Mouse (Mus musculus): Measurements from ENCODE around the gene Zfp1. TPM values are rescaled to one million over a fixed set of nuclear protein-coding genes. Genes with fewer than 3 reads are reported as not detected.

The Zfp1 gene
- polyA plus RNA-seq, 1 experiment: 9.7 TPM

DNA sequence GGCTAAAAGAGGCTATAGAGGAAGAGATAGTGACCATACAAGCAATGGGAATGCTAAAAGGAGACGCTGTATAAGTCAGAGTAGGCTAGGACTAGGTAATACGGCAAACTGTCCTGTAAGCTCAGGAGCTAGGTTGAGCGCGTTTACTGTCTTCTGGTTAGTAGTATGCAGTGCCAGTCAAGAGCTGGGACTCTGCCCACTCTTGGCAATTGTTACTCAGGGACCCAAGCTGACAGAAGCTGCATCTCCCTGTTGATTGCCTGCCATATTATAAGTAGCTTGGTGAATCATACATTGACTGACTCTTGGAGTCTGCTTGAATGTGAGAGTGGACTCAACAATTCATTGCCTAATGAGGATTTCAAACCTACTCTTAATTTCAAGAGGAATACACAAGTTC, 41.2 kb upstream of the Zfp1 start:
- no peak overlapping the region for H3K4me3 ChIP-seq (replicated peaks; ENCODE audit: control insufficient read depth, low read depth, low read length)
- 90% methylated on average over 4 of the region's 4 CpGs for WGBS
- TF ChIP-seq CTCF (IDR thresholded peaks at IDR 0.05; ENCODE audit: control insufficient read depth, insufficient read depth, low read length): no peak
- TF ChIP-seq POLR2A (IDR thresholded peaks at IDR 0.05; ENCODE audit: borderline replicate concordance, control insufficient read depth, low read depth, low read length): no peak
- no peak overlapping the region for H3K27ac ChIP-seq (ENCODE audit: control insufficient read depth, insufficient read depth, low read depth, low read length, poor library complexity)
- H3K4me1 ChIP-seq (ENCODE audit: control insufficient read depth, insufficient read depth, low read length): peaks cover 1% of the 10 kb centered on the region; the same call in 1 of the 2 replicates

DNA sequence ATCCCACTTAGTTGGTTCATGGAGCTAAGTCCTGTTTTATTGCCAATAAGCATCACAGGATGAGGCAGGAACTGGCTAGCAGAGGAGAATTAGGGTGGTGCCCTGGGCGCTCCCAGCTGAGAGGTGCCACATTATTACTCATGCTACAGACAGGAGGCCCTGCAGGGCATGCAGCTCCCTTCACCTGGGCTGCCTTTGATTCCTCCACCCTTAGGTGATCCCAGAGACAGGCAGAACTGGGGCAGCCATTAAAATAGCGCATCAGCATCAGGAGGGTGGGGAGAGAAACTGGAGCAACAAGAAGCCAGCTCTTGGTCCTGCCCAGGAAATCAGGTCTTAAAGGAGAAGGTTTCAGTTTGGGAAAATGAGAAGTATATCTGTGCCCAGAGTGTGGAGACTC, 38.2 kb upstream of the Zfp1 start:
- WGBS: 83% methylated on average over 2 of the region's 2 CpGs
- TF ChIP-seq POLR2A (IDR thresholded peaks at IDR 0.05; ENCODE audit: borderline replicate concordance, control insufficient read depth, low read depth, low read length) (no peak), CTCF (IDR thresholded peaks at IDR 0.05; ENCODE audit: control insufficient read depth, insufficient read depth, low read length) (no peak)

DNA sequence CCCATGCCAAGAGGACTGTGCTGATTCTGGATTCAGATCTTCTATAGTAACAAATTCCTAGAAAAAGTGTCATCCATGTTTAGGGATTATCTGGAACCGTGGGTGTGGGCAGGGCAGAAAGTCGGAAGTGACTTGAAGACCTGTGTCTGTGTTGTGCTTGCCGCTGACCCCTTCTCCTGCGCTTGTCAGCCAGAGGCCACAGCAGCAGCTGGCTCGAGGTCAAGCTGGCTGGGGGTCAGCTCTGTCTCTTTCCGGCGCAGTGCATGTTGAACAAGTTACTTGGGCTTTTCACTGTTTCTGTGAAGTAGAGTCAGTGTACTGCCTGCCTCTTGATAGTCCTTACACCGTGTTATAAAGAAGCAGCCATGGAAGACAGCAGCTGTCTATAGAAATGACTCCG, 36.2 kb upstream of the Zfp1 start:
- H3K4me1 ChIP-seq (ENCODE audit: control insufficient read depth, insufficient read depth, low read length): no peaks in the 10 kb centered on the region
- TF ChIP-seq CTCF (IDR thresholded peaks at IDR 0.05; ENCODE audit: control insufficient read depth, insufficient read depth, low read length) (no peak), POLR2A (IDR thresholded peaks at IDR 0.05; ENCODE audit: borderline replicate concordance, control insufficient read depth, low read depth, low read length) (no peak)
- no peak overlapping the region for H3K27ac ChIP-seq (ENCODE audit: control insufficient read depth, insufficient read depth, low read depth, low read length, poor library complexity)
- WGBS: 91% methylated on average over 9 of the region's 9 CpGs
- no peak overlapping the region for H3K4me3 ChIP-seq (replicated peaks; ENCODE audit: control insufficient read depth, low read depth, low read length)

More for the DNA sequence above, 38.2 kb upstream of the Zfp1 start:
- peaks cover 1% of the 10 kb centered on the region; the same call in 1 of the 2 replicates for H3K4me1 ChIP-seq (ENCODE audit: control insufficient read depth, insufficient read depth, low read length)
- no peak overlapping the region for H3K27ac ChIP-seq (ENCODE audit: control insufficient read depth, insufficient read depth, low read depth, low read length, poor library complexity)
- H3K4me3 ChIP-seq (replicated peaks; ENCODE audit: control insufficient read depth, low read depth, low read length): no peak overlapping the region

DNA sequence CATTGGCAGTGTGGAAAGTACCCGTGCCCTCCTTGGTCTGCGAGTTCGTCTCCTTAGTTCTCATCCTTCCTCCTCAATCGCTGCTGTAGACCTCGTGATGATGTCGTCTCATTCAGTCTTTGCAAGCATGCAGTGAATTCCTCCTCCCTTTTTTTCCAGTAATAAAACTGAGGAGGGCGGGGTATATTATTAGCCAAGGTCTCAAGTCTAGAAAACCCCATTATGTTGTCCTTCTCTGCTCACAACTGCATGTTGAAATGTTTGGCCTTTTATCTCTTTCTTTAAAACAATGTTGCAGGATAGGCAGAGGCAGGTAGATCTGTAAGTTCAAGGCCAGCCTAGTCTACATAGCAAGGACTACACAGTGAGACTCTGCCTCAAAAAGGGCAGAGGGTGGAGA, 35.8 kb upstream of the Zfp1 start:
- 92% methylated on average over 7 of the region's 7 CpGs for WGBS
- Histone ChIP-seq H3K4me3 (replicated peaks; ENCODE audit: control insufficient read depth, low read depth, low read length) (no peak overlapping the region), H3K27ac (ENCODE audit: control insufficient read depth, insufficient read depth, low read depth, low read length, poor library complexity) (no peak overlapping the region), H3K4me1 (ENCODE audit: control insufficient read depth, insufficient read depth, low read length) (no peaks in the 10 kb centered on the region)
- TF ChIP-seq CTCF (IDR thresholded peaks at IDR 0.05; ENCODE audit: control insufficient read depth, insufficient read depth, low read length) (no peak), POLR2A (IDR thresholded peaks at IDR 0.05; ENCODE audit: borderline replicate concordance, control insufficient read depth, low read depth, low read length) (no peak)

DNA sequence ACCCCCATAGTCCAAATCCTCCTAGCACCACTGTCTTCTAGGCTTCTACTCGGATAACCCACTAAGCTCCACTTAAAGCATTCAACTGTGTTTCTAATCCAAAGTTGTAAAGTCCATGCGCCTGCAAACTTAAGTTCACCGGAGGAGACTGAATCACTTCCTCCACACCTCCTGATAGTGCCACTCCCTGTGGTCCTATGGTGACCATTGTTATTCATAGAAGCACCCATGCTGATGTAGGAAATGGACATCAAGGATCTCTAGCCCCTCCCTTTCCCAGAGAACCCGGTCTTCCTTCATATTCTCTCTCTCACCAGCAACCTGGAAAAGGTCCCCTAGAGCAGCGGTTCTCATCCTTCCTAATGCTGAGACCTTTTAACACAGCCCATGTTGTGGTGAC, 30.0 kb upstream of the Zfp1 start:
- WGBS: 81% methylated on average over 5 of the region's 5 CpGs
- TF ChIP-seq CTCF (IDR thresholded peaks at IDR 0.05; ENCODE audit: control insufficient read depth, insufficient read depth, low read length) (no peak), POLR2A (IDR thresholded peaks at IDR 0.05; ENCODE audit: borderline replicate concordance, control insufficient read depth, low read depth, low read length) (no peak)

DNA sequence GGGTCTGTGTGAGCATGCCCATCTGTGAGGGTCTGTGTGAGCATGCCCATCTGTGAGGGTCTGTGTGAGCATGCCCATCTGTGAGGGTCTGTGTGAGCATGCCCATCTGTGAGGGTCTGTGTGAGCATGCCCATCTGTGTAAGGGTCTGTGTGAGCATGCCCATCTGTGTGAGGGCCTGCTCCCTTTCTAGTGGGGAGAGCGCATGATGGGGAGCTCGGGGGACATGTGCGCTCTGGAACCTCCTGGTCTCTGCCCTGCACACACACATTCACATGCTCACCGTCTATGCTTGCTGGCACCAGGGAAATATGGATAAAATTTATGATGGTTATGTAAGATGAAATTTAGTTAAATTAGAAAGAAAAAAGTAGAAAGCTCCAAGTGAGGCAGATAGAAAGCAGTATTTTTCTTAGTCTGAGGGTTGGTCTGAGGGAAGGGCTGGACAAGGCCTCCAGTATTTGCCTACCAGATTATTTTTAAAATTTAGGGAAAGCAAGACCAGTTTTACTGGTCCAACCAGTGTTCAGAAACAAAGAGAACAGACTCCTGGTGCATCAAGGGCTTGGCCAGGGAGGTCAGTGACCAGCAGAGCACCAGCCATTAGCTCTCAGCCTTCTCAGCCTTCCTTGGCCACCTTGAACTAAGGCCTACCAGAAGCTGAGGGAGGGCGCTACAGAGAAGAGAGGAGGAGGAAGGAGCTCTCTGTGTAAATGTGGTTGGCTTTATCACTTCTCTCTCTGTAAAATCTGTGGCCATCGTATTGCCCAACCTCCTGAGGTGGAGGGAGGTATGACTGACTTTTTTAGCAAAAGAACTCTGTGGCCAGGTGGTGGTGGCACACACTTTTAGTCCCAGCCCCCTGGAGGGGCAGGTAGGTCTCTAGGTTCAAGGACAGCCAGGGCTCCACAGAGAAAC, 28.2 kb upstream of the Zfp1 start:
- H3K4me3 ChIP-seq (replicated peaks; ENCODE audit: control insufficient read depth, low read depth, low read length): no peak overlapping the region
- WGBS: 58% methylated on average over 6 of the region's 6 CpGs
- H3K4me1 ChIP-seq (ENCODE audit: control insufficient read depth, insufficient read depth, low read length): peaks cover 1% of the 10 kb centered on the region; the same call in 1 of the 2 replicates
- H3K27ac ChIP-seq (ENCODE audit: control insufficient read depth, insufficient read depth, low read depth, low read length, poor library complexity): no peak overlapping the region
- no peak for TF ChIP-seq CTCF (IDR thresholded peaks at IDR 0.05; ENCODE audit: control insufficient read depth, insufficient read depth, low read length)
- TF ChIP-seq POLR2A (IDR thresholded peaks at IDR 0.05; ENCODE audit: borderline replicate concordance, control insufficient read depth, low read depth, low read length): no peak

More for the DNA sequence above, 30.0 kb upstream of the Zfp1 start:
- H3K4me1 ChIP-seq (ENCODE audit: control insufficient read depth, insufficient read depth, low read length): peaks cover 1% of the 10 kb centered on the region; the same call in 1 of the 2 replicates
- no peak overlapping the region for H3K27ac ChIP-seq (ENCODE audit: control insufficient read depth, insufficient read depth, low read depth, low read length, poor library complexity)
- no peak overlapping the region for H3K4me3 ChIP-seq (replicated peaks; ENCODE audit: control insufficient read depth, low read depth, low read length)

DNA sequence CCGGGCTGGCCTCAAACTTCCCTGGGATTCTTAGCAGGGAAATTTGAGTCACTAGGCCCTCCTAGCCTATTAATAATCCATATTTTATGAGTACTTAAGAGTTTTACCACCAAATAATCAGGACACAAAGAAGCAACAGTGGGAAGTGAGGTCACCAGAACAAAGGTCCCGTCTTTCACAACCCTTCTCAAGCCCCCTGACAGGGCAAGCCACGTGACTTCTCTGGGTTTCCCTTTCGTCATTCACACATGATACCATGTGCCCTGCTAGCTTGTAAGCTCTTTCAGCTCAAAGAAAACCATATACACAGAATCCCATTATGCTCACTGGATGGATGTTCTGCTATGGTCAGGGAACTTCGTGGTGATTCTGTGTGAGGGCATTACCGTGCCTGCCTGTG, 25.4 kb upstream of the Zfp1 start:
- Histone ChIP-seq H3K4me1 (ENCODE audit: control insufficient read depth, insufficient read depth, low read length) (peaks cover 1% of the 10 kb centered on the region; the same call in 1 of the 2 replicates), H3K4me3 (replicated peaks; ENCODE audit: control insufficient read depth, low read depth, low read length) (no peak overlapping the region), H3K27ac (ENCODE audit: control insufficient read depth, insufficient read depth, low read depth, low read length, poor library complexity) (no peak overlapping the region)
- TF ChIP-seq CTCF (IDR thresholded peaks at IDR 0.05; ENCODE audit: control insufficient read depth, insufficient read depth, low read length) (no peak), POLR2A (IDR thresholded peaks at IDR 0.05; ENCODE audit: borderline replicate concordance, control insufficient read depth, low read depth, low read length) (no peak)
- WGBS: 55% methylated on average over 6 of the region's 6 CpGs

DNA sequence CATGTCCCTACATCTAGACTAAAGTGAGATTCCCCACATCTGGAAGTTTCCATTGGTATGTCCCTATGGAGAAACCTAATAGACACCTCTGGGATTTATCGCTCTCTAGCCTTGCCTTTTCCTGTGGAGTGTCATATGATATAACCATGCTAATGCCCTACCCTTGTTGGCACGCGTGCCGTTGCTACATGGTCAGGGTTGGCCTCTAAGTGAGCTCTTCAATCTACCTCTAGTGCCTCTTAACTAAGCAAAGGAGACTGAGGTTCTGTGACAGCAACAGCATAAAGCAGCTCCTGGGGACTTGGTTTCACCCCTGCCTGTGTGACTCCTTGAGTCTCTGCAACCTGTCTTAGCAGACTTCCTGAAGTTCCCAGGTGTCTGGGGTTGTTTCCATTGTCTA, 24.9 kb upstream of the Zfp1 start:
- Histone ChIP-seq H3K4me1 (ENCODE audit: control insufficient read depth, insufficient read depth, low read length) (peaks cover 1% of the 10 kb centered on the region; the same call in 1 of the 2 replicates), H3K27ac (ENCODE audit: control insufficient read depth, insufficient read depth, low read depth, low read length, poor library complexity) (no peak overlapping the region), H3K4me3 (replicated peaks; ENCODE audit: control insufficient read depth, low read depth, low read length) (no peak overlapping the region)
- WGBS: 86% methylated on average over 4 of the region's 4 CpGs
- no peak for TF ChIP-seq POLR2A (IDR thresholded peaks at IDR 0.05; ENCODE audit: borderline replicate concordance, control insufficient read depth, low read depth, low read length)
- TF ChIP-seq CTCF (IDR thresholded peaks at IDR 0.05; ENCODE audit: control insufficient read depth, insufficient read depth, low read length): no peak

All from bone marrow, adult 2 months (tissue).